Mouse (Mus musculus) right cerebral cortex, adult 2 months (tissue): ENCODE data around the gene Rps12.
"Not testable (repeated sequence)": the region's sequence is repeated elsewhere in the genome, so short reads cannot be mapped to it uniquely, and the experiment has no call there.

Experiments
- DNase-seq, 2 experiments: peaks; one replicate each; pipeline ENCODE4 v3.0.0; 2021 to 2022; ENCODE audit warnings: low spot score in 2 of 2

The Rps12 gene

DNA sequence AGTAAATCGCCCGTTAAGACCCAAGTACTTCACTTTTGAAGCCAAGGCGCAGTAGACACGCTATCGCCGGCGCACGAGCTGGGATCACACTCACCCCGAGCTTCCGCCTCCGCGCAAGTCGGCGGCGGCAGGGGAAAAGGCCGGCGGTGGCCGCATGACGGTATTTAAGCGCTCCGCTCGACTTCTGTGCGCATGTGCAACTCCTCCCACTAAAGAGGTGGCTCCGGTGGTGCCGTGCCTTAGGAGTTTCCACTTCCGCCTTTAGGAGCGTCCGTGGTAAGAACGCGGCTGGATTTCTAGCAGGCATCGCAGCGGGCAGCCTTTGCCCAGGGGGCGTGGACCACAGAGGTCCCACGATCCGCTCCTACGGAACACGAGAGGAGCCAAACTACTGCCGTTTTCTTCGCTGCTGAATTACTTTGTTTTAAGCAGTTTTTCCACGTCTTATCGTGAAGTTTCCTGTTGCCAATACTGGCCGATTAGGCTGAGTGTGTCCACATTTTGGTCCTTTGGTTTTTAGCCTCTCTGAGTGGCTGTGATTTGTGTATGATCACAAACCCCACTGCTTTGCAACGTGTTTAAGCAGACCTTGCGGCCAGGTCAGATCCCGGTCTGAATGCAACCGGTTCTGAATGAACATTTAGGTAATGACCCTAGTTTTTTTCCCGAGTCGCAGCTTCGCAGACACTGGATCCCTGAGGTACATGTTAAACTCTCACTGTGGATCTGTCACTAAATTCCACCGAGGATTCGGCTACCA is at the start of gene Rps12:
Gene Rps12 (minus strand): TSS at position 214 of the 760 bp plus-strand sequence.
- peak; percentile 100 for DNase-seq

DNA sequence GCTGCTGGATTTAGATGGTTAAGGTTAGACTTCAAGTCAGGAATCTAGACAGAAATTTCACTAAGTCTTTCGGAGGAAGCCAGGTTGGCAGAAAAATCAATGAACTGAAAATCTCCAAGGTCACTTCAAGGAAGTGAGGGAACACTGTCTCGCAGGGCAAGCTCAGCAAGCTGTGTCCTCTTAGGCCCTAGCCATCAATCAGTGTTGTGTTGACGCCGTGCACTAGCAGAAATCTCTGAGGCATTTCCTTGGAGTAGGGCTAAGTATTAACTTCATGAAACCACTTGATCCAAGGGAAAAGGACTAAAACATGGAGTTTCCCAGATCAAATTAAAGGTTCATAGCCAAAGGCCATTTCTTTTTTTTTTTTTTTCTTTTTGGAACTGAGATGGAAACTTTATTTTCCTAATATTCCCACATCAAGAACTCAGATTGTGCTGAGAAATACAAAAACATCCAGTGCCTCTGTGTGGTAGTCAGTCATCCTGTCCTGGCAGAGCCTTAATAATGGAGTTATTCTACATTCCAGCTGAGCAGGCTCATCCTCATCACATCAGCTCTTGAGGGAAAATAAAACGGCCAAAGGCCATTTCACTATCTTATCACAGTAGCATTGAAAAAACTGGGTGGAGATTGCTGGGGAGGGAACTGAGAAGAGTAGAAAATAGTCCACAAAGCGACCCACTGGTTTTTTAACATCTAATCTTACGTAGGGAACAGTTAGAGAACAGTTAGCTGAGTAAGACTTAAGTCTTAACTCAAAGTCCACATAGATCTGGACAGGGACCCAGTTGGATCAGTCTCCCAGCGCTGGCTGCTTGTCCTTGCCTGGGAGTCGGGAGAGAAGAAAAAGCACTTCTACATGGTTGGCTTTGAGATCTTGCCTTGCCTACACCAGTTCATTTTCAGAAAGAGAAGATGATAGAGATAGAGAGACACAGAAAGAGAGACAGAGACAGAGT is 49.2 kb upstream of the Rps12 start:
- no peak for DNase-seq

DNA sequence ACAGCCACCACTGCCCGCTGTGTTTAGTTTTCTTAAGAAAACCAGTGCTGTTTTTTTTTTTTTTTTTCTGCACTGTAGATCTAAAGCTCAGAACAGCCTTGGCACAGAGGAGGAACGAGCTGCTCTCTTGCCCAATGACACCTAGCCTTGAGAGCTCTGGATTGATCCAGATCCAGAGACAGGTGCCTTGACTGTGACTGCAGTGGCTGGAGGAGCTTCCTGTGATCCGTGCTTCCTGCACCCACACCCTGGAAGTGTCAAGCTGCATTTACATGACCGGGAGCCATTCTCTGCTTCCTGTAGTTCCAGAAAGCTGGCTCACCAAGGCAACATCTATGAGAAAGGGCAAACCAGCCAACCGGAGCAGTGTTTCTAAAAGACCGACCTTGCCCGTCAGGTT is 39.4 kb upstream of the Rps12 start:
- DNase-seq, result no peak

GRCm38 (mm10) chr10:23816241-23816640 is 29.2 kb upstream of the Rps12 start:
- DNase-seq, result no peak

DNA sequence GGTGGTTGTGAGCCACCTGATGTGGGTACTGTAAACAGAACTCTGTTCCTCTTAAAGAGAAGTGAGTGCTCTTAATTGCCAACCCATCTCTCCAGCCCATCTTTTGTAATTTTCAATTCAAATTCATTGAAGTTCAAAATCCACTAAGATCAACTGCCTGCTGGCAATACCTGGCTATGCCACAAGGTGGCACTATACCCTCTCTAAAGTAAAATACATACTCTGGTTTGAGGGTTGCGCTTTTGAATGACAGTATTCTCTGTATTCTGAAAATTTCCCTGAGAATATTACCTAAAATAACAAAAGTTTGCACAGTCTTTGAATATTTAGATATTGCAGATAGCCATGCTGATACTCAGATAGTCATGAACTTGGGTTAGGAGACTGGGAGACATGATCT is 28.1 kb upstream of the Rps12 start:
- peak; percentile 88 for DNase-seq

DNA sequence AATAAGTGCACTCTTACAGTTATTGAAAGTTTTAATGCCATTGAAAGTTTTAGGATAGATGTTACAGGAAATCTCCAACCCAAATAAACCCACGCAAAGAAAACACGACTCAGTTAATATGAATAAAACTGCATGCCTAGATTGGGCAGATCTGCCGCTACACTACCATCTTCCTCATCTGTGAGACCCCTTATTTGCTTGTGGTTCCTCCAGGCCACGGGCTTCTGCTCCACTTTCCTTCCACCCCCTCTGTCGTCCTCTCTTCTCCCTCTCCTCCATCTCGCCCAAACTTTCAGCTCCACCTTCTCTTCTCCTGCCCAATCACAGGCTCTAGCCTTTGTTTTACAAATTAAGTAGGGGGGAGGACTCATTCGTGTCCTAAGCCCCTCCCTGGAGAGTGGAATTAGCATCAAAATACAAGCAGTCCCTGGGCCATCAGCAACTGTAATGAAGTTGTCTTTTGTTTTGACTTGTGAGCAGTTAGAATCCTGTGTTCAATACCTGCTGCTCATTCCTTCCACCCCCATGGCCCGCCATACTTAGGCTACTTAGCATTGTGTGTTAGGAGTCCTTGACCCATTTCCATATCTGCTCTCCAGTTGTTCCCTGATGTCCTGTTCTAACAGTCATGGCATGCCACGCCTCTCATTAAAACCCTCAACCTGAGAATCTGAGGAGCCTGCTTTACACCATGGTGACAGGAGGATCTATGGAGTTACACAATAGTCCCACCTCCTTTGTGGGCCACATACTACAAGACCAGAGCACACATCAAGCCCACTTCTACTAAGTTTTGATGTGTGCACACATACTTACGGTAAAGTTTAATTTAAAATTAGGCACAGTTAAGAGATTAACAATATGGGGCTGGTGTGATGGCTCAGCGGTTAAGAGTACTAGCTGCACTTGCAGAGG is 26.0 kb upstream of the Rps12 start:
- DNase-seq, result no peak

- DNase-seq, result no peak
Measured at GRCm38 (mm10) chr10:23812438-23812759, 25.3 kb upstream of the Rps12 start.

DNA sequence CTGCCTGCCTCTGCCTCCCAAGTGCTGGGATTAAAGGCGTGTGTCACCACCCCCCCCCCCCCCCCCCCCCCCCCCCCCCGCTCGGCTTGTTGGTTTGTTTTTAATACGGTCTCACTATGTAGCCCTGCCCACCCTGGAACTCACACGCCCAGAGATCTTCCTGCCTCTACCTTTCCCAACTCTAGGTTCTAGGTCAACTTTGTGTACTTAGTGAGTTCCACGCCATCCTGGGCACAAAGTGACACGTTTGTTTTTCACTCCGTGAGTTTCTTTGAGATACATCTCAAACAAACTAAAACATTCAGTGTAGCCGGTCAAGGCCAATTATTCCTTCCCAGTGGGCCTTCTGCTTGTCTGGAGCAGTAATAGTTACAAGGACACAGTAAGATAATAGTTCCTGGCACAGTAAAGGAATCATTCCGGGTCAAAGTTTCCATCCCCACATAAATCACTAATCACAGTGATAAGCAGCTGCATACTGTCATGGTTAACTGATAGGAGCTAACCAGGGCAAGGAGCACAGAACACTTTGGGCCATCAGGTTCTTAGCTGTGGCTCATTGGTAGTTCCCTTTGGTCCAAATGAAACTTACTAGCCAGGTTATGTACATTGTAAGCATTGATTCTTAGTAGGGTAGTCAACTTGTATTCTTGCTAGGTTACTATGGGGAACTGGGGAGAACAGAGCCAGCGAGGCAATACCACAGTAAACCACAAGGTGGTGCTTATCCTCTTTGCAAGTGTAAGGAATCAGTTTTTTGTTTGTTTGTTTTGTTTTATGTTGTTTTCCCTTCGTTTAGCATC is 24.8 kb upstream of the Rps12 start:
- peak; percentile 83 to 86 for DNase-seq

GRCm38 (mm10) chr10:23806201-23806600 is 19.1 kb upstream of the Rps12 start:
- DNase-seq, result no peak

DNA sequence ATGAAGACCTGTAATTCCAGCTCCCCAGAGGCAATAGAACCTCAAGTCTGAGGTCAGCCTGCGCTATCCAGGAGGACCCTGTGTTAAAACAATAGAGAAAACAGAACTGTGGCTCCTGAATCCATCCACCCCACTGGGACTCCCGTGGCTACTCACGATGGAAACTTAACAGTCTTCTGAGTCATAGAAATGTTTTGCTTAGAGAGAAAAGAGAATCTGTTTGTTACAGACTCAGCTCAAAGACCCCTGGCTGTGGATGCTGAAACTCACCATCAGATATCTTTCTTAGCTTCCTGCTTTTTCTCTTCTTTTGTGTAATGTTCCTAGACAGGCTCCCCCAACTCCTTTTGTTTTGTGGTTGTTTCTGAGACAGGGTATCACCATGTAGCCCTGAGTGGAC is 17.6 kb upstream of the Rps12 start:
- DNase-seq, result no peak

- DNase-seq, result no peak
Measured at GRCm38 (mm10) chr10:23802911-23803310, 15.8 kb upstream of the Rps12 start.

DNA sequence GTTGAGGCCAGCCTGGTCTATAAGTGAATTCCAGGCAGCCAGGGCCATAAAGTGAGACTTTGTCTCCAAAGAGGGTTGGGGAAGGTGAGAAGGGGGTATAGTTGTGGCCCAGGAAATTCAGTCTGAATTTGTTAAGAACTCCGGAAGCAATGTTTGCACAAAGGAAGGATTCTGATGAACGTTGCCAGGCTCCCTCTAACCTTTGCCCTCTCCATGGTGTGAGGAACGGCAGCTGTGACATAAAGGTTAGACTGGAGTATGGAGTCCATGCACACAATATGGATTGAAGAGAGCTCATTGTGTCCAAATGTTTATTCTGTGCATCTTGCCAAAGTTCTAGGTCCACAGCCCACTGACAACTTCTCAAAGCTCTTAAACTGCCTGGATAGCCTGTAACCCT is 12.9 kb upstream of the Rps12 start:
- no peak for DNase-seq

DNA sequence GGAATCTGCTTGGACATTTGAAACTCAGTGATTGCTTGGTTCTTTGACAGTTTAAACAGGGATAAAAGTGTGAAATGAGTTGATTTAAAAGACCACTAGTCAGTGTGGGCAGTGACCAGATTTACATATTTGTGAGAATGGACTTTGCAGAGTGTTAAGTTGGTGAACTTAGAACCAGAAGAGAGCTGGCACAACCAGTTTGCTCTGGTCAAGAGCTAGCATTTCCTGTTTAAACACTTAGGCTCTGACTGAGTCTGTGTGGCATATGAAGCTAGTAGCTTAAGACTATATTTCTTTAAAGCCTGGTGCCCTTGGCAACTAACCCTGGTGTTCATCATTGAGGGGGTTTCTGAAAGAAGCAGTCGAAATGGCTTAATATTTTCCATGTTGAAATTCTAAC is 11.1 kb upstream of the Rps12 start:
- DNase-seq, result no peak

- no peak for DNase-seq
Measured at GRCm38 (mm10) chr10:23797606-23798005, 10.5 kb upstream of the Rps12 start.

DNA sequence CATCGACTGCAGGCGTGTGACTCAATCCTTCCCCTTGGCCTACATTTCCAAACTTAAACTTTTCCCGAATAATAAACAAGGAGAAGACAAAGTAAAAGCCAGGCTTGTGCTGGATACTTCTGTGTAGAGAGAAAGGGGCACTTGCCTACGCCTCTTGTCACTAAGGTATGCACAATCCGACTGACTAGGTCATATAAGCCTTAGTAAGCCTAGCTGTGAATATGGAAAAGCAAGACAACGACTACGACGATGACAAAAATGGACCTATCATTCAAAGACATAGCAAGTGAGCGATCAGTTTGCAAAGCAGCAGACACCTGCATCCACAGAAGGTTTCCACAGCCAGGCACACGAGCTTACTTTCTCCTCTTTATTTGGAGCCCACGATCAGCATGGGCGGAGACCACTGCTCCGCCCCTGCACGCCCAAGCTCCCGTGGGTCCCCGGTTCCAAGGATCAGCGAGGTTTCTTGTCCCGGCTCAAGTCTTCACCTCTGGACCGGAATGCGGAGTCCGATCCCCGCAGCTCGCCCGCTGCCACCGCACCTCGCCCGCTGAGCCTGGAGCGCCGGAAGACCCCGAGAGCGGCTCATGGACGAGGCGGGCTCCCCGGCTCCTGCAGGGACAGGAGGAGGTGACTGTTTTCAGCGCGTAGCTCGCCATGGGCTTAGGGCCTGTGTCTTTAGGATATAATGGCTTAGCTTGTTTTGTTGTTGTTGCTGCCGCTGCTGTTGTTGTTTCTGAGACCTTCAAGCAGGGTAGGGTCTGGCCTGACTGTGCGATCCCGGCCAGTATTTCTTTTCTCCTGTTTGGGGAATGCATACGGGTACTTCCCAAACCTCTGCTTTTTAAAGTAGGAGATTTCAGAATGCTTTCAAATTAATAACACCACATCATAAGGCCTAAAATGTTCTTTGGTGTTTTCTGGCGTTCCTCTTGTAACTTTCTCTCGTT is 9.8 kb upstream of the Rps12 start, which contains the start of gene Slc18b1:
Gene Slc18b1 (plus strand): TSS at position 436 of the 953 bp plus-strand sequence.
- peak; percentile 38 to 57 for DNase-seq

DNA sequence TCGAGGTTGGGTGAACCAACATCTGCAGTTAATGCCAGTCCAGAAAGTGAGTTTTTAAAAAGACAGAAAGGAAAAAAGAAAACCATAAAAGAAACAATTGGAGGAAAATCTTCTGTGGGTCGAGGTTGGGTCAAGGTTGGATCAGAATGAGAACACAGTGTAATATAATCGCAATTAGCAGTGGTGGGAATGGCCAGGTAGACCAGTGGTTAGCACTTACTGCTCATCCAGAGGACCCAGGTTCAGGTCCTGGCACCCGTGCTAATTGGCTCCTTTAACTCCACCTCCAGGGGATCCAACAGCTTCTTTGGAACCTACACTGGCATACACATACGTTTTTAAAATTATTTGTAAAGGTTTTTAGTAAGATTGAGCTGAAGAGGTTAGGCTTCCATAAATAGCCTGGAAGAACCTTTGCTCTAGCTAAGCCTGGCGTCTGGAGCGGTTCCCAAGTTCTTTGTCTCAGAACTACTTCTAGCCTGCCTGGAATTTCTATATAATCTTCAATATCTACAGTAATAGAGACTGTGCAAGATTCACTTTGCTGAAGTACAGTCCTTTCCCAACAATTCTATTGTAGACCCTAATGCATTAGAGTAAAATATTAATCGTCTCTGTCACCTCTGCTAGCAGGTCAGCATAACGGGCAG is 8.9 kb upstream of the Rps12 start:
- no peak for DNase-seq

- no peak for DNase-seq
Measured at GRCm38 (mm10) chr10:23788056-23788600, 1.1 kb upstream of the Rps12 start.

GRCm38 (mm10) chr10:23786631-23787038 is 440 bp downstream of the Rps12 start:
- DNase-seq, result not testable (repeated sequence)

GRCm38 (mm10) chr10:23786040-23786439 is 1.0 kb downstream of the Rps12 start:
- DNase-seq, result no peak
